Mouse (Mus musculus) macrophage (primary cell): ENCODE results near the gene Arpc1b. TPM values are rescaled to one million over a fixed set of nuclear protein-coding genes. Genes with fewer than 3 reads are reported as not detected.
"Not testable (repeated sequence)": the region's sequence is repeated elsewhere in the genome, so short reads cannot be mapped to it uniquely, and the experiment has no call there.

ENCODE experiments used
- H3K27ac ChIP-seq: fragments of 350-480 bp; formaldehyde crosslinking; 2 replicates; pipeline ENCODE4 v1.9.0; 2021
- H3K36me3 ChIP-seq: fragments of 350-480 bp; formaldehyde crosslinking; 2 replicates; pipeline ENCODE4 v1.9.0; 2021; ENCODE audit errors: inconsistent target
- H3K4me3 ChIP-seq: fragments of 350-480 bp; formaldehyde crosslinking; 2 replicates; pipeline ENCODE4 v1.9.0; 2021; ENCODE audit errors: inconsistent target
- H3K79me2 ChIP-seq: fragments of 350-480 bp; formaldehyde crosslinking; 2 replicates; pipeline ENCODE4 v1.9.0; 2021; ENCODE audit errors: inconsistent target
- WGBS: methylation state at CpG from one replicate; pipeline ENCODE4 v1.1.7; 2026; ENCODE audit warnings: inconsistent platforms; ENCODE audit not compliant: missing documents; 5-methylcytosine and 5-hydroxymethylcytosine counted together
- polyA plus RNA-seq: library from polyadenylated mRNA; stranded (reverse); fragments of 250-400 nt; gene quantifications from 3 replicates; pipeline ENCODE4 v1.2.4, GENCODE M21; 2018; ENCODE audit warnings: inconsistent platforms

Gene Arpc1b
- polyA plus RNA-seq, 1 experiment from 2014 or later, result 401 TPM

DNA sequence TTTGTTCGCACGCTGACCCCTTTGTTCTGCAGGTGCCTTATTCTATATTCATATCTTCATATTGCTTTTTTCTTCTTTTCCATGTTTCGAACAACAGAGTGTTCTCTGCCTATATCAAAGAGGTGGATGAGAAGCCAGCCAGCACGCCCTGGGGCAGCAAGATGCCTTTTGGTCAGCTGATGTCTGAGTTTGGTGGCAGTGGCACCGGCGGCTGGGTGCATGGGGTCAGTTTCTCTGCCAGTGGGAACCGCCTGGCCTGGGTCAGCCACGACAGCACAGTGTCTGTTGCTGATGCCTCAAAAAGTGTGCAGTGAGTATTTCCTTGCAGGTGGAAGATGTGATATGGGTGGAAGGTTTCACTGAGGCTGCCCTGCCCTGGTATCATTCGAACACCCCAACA lies 13.1 kb upstream of the Arpc1b start:
- Histone ChIP-seq H3K36me3 (peaks cover 69% of the 10 kb centered on the region), H3K79me2 (no peaks in the 10 kb centered on the region), H3K4me3 (no peak overlapping the region), H3K27ac (no peak overlapping the region)
- WGBS, result 96% methylated on average over 8 of the region's 9 CpGs

DNA sequence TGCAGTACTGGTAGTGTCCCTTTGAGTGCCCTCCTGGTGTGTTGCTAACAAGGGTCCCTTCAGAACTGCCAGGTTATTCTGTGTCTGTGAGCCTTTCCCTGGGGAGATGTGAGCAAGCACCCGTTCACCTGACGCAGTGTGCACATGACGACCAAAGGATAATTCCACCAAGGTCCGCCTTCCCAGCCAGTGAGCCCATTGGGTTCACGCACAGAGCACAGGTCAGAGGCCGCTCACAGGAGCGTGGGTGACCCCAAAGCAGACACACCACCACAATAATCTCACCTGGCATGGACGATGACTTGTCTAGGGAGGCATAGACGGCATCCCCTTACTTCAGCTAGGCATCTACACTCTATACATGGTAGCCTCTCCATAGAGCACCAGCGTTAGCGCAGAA lies 12.6 kb upstream of the Arpc1b start:
- peaks cover 69% of the 10 kb centered on the region for H3K36me3 ChIP-seq
- not testable (repeated sequence) for H3K4me3 ChIP-seq, H3K79me2 ChIP-seq, H3K27ac ChIP-seq
- WGBS, result 94% methylated on average over 7 of the region's 11 CpGs

DNA sequence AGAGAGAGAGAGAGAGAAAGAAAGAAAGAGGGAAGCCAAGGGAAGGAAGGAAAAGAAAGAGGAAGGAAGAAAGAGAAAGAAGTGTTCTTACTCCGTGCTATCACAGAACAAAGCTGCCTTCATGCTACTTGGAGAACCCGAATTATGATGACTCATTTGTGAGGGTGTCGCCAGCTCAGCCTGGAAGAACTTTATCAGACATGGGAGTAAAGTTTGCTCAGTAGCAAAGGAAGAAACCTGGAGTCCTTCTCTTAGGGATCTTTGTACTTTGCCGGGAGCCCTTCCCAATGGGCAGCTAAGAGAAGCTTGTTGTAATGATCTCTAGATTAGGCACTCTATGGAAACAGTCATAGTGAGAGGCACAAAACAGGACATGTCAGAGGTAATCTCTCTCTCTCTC lies 11.3 kb upstream of the Arpc1b start:
- Histone ChIP-seq H3K79me2 (no peaks in the 10 kb centered on the region), H3K4me3 (no peak overlapping the region), H3K36me3 (peaks cover 64% of the 10 kb centered on the region), H3K27ac (no peak overlapping the region)
- WGBS, result 44% methylated on average over 4 of the region's 4 CpGs

DNA sequence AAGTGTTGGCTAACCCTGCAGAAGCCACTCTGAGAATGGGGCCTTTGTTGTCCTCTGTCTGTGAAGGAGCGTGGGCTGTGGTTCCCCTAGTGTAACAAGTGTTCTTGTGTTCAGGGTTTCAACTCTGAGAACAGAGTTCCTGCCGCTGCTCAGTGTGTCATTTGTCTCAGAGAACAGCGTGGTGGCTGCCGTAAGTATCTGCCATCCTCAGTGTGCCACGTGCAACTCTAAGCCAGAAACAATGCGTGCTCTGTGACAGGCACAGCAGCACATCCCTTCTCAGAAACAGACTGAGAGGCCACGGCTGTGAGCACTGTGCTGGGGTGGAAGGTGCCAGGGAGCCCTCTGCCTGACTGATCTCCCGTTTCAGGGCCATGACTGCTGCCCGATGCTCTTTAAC lies 9.7 kb upstream of the Arpc1b start:
- WGBS, result 89% methylated on average over 9 of the region's 9 CpGs
- Histone ChIP-seq H3K36me3 (peaks cover 76% of the 10 kb centered on the region), H3K27ac (no peak overlapping the region), H3K79me2 (no peaks in the 10 kb centered on the region), H3K4me3 (no peak overlapping the region)

DNA sequence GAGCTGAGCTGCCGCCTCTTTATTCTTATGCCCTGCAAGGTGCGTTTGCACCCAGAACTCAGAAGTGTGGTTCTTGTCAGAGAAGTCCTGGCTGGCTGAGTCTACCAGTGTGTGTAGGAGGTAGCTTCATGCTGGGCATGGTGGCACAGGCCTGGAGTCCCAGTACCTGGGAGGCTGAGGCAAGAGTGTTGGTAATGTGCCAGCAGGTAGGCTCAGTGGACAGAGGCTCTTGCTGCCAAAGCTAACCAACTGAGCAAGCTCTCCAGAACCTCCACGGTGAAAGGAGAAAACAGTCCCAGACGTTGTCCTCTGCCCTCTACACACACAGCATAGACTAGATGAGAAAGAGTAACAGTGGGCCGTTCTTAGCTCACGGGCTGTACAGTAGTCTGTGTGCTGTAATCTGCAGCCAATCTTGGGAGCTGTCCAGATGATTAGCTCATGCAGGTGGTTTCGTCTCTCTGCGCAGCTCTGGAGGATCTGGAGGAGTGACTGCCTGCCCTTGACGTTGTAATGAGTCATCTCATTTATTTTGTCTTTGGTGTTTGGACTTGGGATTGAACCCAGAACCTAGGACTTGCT lies 8.2 kb upstream of the Arpc1b start:
- 88% methylated on average over 9 of the region's 9 CpGs for WGBS
- peaks cover 77% of the 10 kb centered on the region for H3K36me3 ChIP-seq
- no peaks in the 10 kb centered on the region for H3K79me2 ChIP-seq
- no peak overlapping the region for H3K27ac ChIP-seq
- H3K4me3 ChIP-seq, result no peak overlapping the region

DNA sequence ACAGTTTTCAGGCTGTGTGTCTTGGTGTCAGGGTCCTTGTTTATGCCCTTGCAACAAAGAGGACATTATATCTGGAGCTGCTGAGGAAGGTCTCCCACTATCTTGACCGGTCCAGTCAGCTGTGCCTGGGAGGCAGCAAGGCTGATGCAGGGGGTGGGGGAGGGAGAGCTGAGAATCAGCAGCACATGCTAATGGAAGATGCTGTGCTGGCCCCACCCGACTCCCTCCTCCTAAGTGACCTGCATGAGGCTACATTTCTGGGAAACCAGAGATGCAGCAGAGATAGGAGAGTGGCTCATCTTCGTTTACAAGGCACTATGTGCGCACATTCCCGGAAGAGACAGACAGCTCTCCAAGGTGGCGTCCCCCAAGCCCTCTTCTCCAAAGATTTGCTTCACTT lies 3.6 kb upstream of the Arpc1b start:
- H3K36me3 ChIP-seq, result peaks cover 45% of the 10 kb centered on the region
- no peak overlapping the region for H3K27ac ChIP-seq
- no peak overlapping the region for H3K4me3 ChIP-seq
- WGBS, result 96% methylated on average over 6 of the region's 6 CpGs
- H3K79me2 ChIP-seq, result peaks cover 12% of the 10 kb centered on the region

DNA sequence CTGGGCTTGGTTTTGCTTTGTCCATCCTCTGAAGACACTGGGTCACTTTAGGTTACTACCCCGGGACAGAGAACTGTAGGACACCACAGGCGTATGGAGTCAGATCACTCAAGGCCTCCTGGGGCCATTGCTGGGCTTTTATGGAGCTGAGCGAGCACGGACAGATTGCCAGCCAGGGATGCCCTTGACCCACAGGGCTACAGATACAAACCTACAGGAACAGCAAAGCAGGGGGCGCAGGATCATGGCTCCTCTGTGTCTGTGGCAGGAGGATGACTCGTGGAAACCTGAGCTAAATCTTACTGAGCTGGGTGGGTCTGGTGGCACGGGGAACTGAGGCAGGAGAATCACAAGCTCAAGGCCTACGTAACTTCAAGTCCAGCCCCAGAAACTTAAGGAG lies 1.4 kb upstream of the Arpc1b start:
- WGBS, result 92% methylated on average over 8 of the region's 8 CpGs
- Histone ChIP-seq H3K4me3 (no peak overlapping the region), H3K27ac (no peak overlapping the region), H3K79me2 (peaks cover 32% of the 10 kb centered on the region), H3K36me3 (peaks cover 37% of the 10 kb centered on the region)

DNA sequence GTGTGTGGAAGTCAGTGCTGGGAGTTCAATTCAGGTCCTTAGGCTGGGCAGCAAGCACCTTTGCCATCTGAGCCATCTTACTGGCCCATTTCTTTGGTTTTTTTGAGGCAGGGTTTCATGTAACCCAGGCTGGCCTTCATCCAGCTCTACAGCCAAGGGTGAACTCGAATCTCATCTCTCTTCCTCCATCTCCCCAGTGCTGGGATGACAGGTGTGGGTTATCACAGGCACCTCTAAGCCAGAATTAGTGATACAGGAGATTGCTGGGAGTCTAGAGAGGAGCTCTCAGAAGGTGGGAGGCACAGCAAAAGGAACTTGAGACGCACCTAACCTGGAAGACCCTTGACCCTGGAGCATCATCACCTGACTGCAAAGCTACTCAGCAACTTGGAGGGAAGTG lies 599 bp upstream of the Arpc1b start:
- Histone ChIP-seq H3K4me3 (peak overlapping the region; percentile 28; the same call in 1 of the 2 replicates), H3K36me3 (peaks cover 37% of the 10 kb centered on the region), H3K27ac (peak overlapping the region; percentile 55), H3K79me2 (peaks cover 40% of the 10 kb centered on the region)
- 35% methylated on average over 2 of the region's 2 CpGs for WGBS

DNA sequence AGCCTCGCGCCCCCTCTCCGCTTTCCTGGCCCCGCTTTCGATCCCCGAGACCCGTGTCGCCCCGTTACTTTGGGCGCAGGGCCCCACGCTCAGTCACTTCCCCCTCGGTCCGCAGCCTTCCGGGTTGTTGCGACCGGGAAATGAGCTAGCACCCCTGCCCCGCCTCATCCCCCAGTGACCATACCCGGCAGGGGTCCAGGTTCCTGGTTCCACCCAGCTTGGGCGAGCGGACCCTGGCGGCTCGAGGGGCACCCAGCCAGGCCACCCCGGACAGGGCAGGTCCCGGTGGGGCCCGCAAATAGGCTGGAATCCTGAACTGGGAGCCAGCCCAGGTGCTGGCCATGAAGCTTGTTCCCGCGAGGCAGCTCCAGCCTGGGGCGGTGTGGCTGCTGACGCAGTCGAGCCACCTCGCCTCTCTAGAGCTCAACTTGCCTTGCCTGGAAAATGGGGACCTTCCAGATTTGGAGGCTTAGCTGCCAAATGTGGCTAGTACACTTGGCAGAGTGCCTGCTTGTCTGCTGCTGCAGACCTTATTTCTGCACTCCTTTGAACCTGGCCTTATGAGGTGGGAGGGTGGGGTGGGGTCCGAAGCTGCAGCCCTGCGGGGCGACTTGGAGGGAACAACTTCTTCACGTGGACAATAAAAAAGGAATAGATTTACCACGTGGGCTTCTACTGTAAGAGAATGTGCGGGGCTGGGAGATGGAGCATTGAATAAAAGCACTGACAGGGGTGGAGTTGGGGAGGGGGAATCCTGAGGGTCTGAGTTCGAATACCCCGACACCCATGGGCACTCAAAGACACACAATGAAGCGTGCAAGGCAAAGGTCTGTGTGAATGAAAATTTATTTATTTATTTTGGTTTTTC lies 825 bp downstream of the Arpc1b start:
- Histone ChIP-seq H3K4me3 (peak overlapping the region; percentile 84), H3K27ac (peak overlapping the region; percentile 99), H3K79me2 (peaks cover 54% of the 10 kb centered on the region), H3K36me3 (peaks cover 26% of the 10 kb centered on the region; the same call in 1 of the 2 replicates)
- 4% methylated on average over 40 of the region's 40 CpGs for WGBS

DNA sequence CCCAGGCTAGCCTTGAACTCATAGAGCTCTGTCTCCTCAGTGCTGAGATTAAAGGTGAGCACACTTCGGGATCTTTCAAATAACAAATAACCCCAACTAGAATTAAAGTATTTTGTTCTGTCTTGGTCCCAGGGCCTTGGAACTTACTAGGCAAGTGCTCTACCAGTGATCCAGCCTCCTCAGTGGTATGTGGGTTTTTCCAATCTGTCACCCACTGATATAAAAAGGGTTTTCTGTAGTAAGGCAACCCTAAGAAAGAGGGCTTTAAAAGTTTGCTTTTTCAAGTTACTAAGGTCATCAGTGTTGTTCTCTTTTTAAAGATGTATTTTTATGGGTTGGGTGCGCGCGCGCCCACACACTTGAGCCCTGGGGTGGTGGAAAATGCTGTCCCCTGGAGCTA lies 1.7 kb downstream of the Arpc1b start:
- Histone ChIP-seq H3K4me3 (peak overlapping the region; percentile 84), H3K36me3 (peaks cover 28% of the 10 kb centered on the region; the same call in 1 of the 2 replicates), H3K27ac (peak overlapping the region; percentile 99), H3K79me2 (peaks cover 63% of the 10 kb centered on the region)
- 42% methylated on average over 5 of the region's 5 CpGs for WGBS

DNA sequence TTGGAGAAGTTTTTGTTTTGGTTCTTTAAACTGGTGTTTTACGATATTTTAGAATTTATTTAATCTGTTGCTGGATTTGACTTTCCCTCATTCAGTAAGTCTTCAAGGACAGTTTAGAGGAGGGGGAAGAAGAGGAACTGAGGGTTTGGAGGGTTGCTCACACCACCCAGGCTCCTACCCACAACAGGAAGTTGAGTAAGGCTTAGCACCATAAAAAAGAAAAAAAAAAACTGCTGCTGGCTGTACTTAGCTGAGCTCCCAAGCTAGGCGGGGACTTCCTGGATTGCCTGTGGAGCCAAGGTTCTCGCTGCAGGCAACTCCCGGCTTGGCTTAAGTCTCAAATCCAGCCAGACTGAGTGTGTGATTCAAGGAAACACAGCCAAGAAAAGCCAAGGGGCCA lies 2.3 kb downstream of the Arpc1b start:
- H3K36me3 ChIP-seq, result peaks cover 33% of the 10 kb centered on the region; the same call in 1 of the 2 replicates
- H3K27ac ChIP-seq, result peak overlapping the region; percentile 99
- H3K4me3 ChIP-seq, result peak overlapping the region; percentile 84
- 2% methylated on average over 4 of the region's 4 CpGs for WGBS
- H3K79me2 ChIP-seq, result peaks cover 69% of the 10 kb centered on the region

DNA sequence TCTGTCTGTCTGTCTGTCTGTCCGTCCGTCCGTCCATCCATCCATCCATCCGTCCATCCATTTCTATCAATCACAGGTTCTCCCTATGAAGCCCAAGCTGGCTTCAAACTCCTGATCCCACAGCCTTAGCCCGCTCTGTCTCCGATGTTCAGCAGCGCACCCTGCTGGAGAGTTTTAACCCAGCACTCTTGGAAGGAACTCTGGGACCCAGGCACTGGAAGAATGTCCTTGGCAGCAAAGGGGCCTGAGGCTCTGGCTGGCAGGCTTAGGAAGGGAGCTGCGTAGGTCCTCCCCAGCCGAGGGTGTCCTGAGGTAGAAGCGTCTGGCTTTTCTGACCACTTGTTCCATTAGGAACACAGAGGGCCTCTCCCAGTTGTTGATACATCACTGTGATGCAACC lies 2.9 kb downstream of the Arpc1b start:
- Histone ChIP-seq H3K4me3 (peak overlapping the region; percentile 84), H3K27ac (peak overlapping the region; percentile 99), H3K79me2 (peaks cover 75% of the 10 kb centered on the region), H3K36me3 (peaks cover 39% of the 10 kb centered on the region)
- 43% methylated on average over 9 of the region's 10 CpGs for WGBS

DNA sequence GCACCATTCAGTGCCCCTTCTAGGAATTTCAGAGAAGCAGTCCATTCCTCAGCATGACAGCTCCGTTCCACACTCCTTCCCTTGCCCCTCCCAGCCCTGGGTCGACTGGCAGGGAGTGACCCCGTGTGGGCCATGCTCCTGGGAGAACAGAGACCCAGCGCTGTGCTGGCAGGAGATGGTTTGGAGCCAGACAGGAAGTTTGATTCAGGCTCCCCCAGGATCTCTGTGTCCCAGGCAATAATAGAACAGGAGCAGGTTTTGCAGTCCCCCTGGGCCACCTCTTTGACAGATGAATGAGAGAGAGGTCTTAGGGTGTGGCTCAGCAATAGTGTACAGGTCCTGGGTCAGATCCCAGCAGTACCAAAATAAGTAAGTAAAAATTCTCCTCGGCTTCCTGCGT lies 4.0 kb downstream of the Arpc1b start:
- Histone ChIP-seq H3K4me3 (no peak overlapping the region), H3K27ac (no peak overlapping the region), H3K36me3 (peaks cover 50% of the 10 kb centered on the region), H3K79me2 (peaks cover 86% of the 10 kb centered on the region)
- WGBS, result 80% methylated on average over 6 of the region's 6 CpGs

DNA sequence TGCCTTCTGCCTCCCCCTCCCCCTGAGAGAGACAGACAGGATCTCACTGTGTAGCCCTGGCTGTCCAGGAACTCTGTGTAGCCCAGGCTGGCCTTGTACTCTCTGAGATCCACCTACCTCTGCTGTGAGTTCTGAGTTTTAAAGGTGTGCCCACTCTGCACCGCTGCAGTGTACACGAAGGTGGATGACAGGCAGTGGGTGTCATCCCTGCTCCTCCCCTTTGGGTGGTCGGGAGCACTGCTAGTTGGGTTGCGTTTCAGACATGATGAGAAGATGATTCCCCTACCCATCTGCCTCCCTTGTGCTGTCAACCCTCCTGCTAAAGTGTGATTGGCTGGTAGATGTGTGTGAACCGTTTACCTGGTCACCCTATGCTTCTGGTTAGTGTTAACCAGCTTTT lies 4.4 kb downstream of the Arpc1b start:
- peaks cover 90% of the 10 kb centered on the region for H3K79me2 ChIP-seq
- H3K27ac ChIP-seq, result no peak overlapping the region
- H3K36me3 ChIP-seq, result peaks cover 55% of the 10 kb centered on the region
- 97% methylated on average over 5 of the region's 5 CpGs for WGBS
- no peak overlapping the region for H3K4me3 ChIP-seq

DNA sequence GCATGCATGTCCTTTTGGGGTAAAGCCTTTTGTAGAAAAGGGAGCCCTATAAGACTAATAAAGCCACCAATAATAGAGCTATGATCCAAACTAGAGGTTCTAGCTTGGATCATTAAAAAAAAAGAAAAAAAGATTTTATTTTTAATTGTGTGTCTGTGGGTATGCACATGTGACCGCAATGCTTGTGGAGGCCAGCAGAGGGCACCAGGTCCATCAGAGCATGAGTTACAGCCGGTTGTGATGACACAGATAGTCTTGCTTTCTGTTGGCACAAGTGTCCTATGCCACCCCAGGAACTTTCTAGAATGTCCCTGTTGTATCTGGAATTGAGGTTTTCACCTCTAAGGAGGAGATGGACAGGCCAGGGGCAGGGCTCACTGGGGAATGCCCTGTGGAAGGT lies 5.4 kb downstream of the Arpc1b start:
- WGBS, result 94% methylated on average over 2 of the region's 2 CpGs
- Histone ChIP-seq H3K79me2 (peaks cover 98% of the 10 kb centered on the region), H3K36me3 (peaks cover 64% of the 10 kb centered on the region), H3K4me3 (no peak overlapping the region), H3K27ac (no peak overlapping the region)
